Mouse (Mus musculus): ENCODE measurements around the gene Esrp2. TPM values are rescaled to one million over a fixed set of nuclear protein-coding genes. Genes with fewer than 3 reads are reported as not detected.

The Esrp2 gene
- polyA plus RNA-seq, 1 experiment from 2014 or later: 38.9 TPM

GRCm38 (mm10) chr8:106112041-106112440 lies 24.7 kb downstream of the Esrp2 start:
- Histone ChIP-seq H3K27me3 (replicated peaks; ENCODE audit: control insufficient read depth, insufficient read depth, low read length) (no peaks in the 10 kb centered on the region), H3K4me2 (ENCODE audit: low read depth, low read length) (no peak overlapping the region), H3K4me1 (ENCODE audit: control insufficient read depth, insufficient read depth, low read length) (no peaks in the 10 kb centered on the region), H3K9ac (ENCODE audit: low read depth, low read length) (no peak overlapping the region), H3K36me3 (ENCODE audit: control insufficient read depth, insufficient read depth, low read length) (peaks cover 3% of the 10 kb centered on the region), H3K9me3 (ENCODE audit: control insufficient read depth, low read length) (no peaks in the 10 kb centered on the region), H3K4me3 (ENCODE audit: low read length) (no peak overlapping the region), H3K27ac (ENCODE audit: low read length) (no peak overlapping the region)
- 82% methylated on average over 2 of the region's 2 CpGs for WGBS
- no peak for ATAC-seq

GRCm38 (mm10) chr8:106108729-106109128 lies 28.0 kb downstream of the Esrp2 start:
- Histone ChIP-seq H3K9me3 (ENCODE audit: control insufficient read depth, low read length) (no peaks in the 10 kb centered on the region), H3K4me2 (ENCODE audit: low read depth, low read length) (no peak overlapping the region), H3K27ac (ENCODE audit: low read length) (no peak overlapping the region), H3K4me3 (ENCODE audit: low read length) (no peak overlapping the region), H3K4me1 (ENCODE audit: control insufficient read depth, insufficient read depth, low read length) (no peaks in the 10 kb centered on the region), H3K36me3 (ENCODE audit: control insufficient read depth, insufficient read depth, low read length) (peaks cover 3% of the 10 kb centered on the region; the same call in 1 of the 2 replicates), H3K9ac (ENCODE audit: low read depth, low read length) (no peak overlapping the region), H3K27me3 (replicated peaks; ENCODE audit: control insufficient read depth, insufficient read depth, low read length) (no peaks in the 10 kb centered on the region)
- 97% methylated on average over 3 of the region's 3 CpGs for WGBS
- no peak for ATAC-seq

GRCm38 (mm10) chr8:106108080-106108479 lies 28.7 kb downstream of the Esrp2 start:
- Histone ChIP-seq H3K4me3 (ENCODE audit: low read length) (no peak overlapping the region), H3K27me3 (replicated peaks; ENCODE audit: control insufficient read depth, insufficient read depth, low read length) (no peaks in the 10 kb centered on the region), H3K27ac (ENCODE audit: low read length) (no peak overlapping the region), H3K4me2 (ENCODE audit: low read depth, low read length) (no peak overlapping the region), H3K9me3 (ENCODE audit: control insufficient read depth, low read length) (no peaks in the 10 kb centered on the region), H3K4me1 (ENCODE audit: control insufficient read depth, insufficient read depth, low read length) (no peaks in the 10 kb centered on the region), H3K36me3 (ENCODE audit: control insufficient read depth, insufficient read depth, low read length) (peaks cover 3% of the 10 kb centered on the region; the same call in 1 of the 2 replicates), H3K9ac (ENCODE audit: low read depth, low read length) (no peak overlapping the region)
- ATAC-seq: no peak
- WGBS: 97% methylated on average over 4 of the region's 4 CpGs

- H3K9me3 ChIP-seq (ENCODE audit: control insufficient read depth, low read length): no peaks in the 10 kb centered on the region
- WGBS: 89% methylated on average over 1 of the region's 1 CpGs
- H3K27ac ChIP-seq (ENCODE audit: low read length): no peak overlapping the region
- H3K27me3 ChIP-seq (replicated peaks; ENCODE audit: control insufficient read depth, insufficient read depth, low read length): no peaks in the 10 kb centered on the region
- no peaks in the 10 kb centered on the region for H3K4me1 ChIP-seq (ENCODE audit: control insufficient read depth, insufficient read depth, low read length)
- ATAC-seq: no peak
- no peak overlapping the region for H3K4me3 ChIP-seq (ENCODE audit: low read length)
- no peak overlapping the region for H3K4me2 ChIP-seq (ENCODE audit: low read depth, low read length)
- H3K36me3 ChIP-seq (ENCODE audit: control insufficient read depth, insufficient read depth, low read length): peaks cover 3% of the 10 kb centered on the region; the same call in 1 of the 2 replicates
- no peak overlapping the region for H3K9ac ChIP-seq (ENCODE audit: low read depth, low read length)
Measured at GRCm38 (mm10) chr8:106106193-106106592, 30.6 kb downstream of the Esrp2 start.

- Histone ChIP-seq H3K9me3 (ENCODE audit: control insufficient read depth, low read length) (no peaks in the 10 kb centered on the region), H3K27me3 (replicated peaks; ENCODE audit: control insufficient read depth, insufficient read depth, low read length) (no peaks in the 10 kb centered on the region), H3K4me2 (ENCODE audit: low read depth, low read length) (no peak overlapping the region), H3K4me3 (ENCODE audit: low read length) (no peak overlapping the region), H3K4me1 (ENCODE audit: control insufficient read depth, insufficient read depth, low read length) (no peaks in the 10 kb centered on the region), H3K9ac (ENCODE audit: low read depth, low read length) (no peak overlapping the region), H3K36me3 (ENCODE audit: control insufficient read depth, insufficient read depth, low read length) (peaks cover 5% of the 10 kb centered on the region; the same call in 1 of the 2 replicates), H3K27ac (ENCODE audit: low read length) (no peak overlapping the region)
- WGBS: 83% methylated on average over 2 of the region's 2 CpGs
- ATAC-seq: no peak
Measured at GRCm38 (mm10) chr8:106103888-106104287, 32.9 kb downstream of the Esrp2 start.

GRCm38 (mm10) chr8:106102321-106102720 lies 34.5 kb downstream of the Esrp2 start:
- H3K9me3 ChIP-seq (ENCODE audit: control insufficient read depth, low read length): no peaks in the 10 kb centered on the region
- no peak for ATAC-seq
- H3K4me2 ChIP-seq (ENCODE audit: low read depth, low read length): no peak overlapping the region
- WGBS: 89% methylated on average over 4 of the region's 4 CpGs
- no peaks in the 10 kb centered on the region for H3K27me3 ChIP-seq (replicated peaks; ENCODE audit: control insufficient read depth, insufficient read depth, low read length)
- no peak overlapping the region for H3K4me3 ChIP-seq (ENCODE audit: low read length)
- H3K4me1 ChIP-seq (ENCODE audit: control insufficient read depth, insufficient read depth, low read length): no peaks in the 10 kb centered on the region
- no peak overlapping the region for H3K27ac ChIP-seq (ENCODE audit: low read length)
- H3K9ac ChIP-seq (ENCODE audit: low read depth, low read length): no peak overlapping the region
- peaks cover 5% of the 10 kb centered on the region; the same call in 1 of the 2 replicates for H3K36me3 ChIP-seq (ENCODE audit: control insufficient read depth, insufficient read depth, low read length)

Other genes starting within 250 kb of the Esrp2 start
- 0.29 and 0.33 TPM in 2 replicates for gene Nrn1l, start 243.4 kb downstream of the Esrp2 start, polyA plus RNA-seq (2015; fragmentation: Nextera tagmentation; extraction: Ambion mirVana)
- gene Pskh1, start 236.5 kb downstream of the Esrp2 start, polyA plus RNA-seq (2015; fragmentation: Nextera tagmentation; extraction: Ambion mirVana): 25.6 and 26.6 TPM in 2 replicates
- gene Ctrl, start 203.1 kb downstream of the Esrp2 start, polyA plus RNA-seq (2015; fragmentation: Nextera tagmentation; extraction: Ambion mirVana): 3.1 and 6.2 TPM in 2 replicates
- gene Psmb10, start 198.5 kb downstream of the Esrp2 start, polyA plus RNA-seq (2015; fragmentation: Nextera tagmentation; extraction: Ambion mirVana): 115 and 116 TPM in 2 replicates
- 1.7 and 2.8 TPM in 2 replicates for gene Lcat, start 193.6 kb downstream of the Esrp2 start, polyA plus RNA-seq (2015; fragmentation: Nextera tagmentation; extraction: Ambion mirVana)
- gene Slc12a4, start 170.9 kb downstream of the Esrp2 start, polyA plus RNA-seq (2015; fragmentation: Nextera tagmentation; extraction: Ambion mirVana): 19.4 and 21.8 TPM in 2 replicates
- not detected in 2 replicates for gene Dpep3, start 157.5 kb downstream of the Esrp2 start, polyA plus RNA-seq (2015; fragmentation: Nextera tagmentation; extraction: Ambion mirVana)
- gene Dus2, start 145.6 kb downstream of the Esrp2 start, polyA plus RNA-seq (2015; fragmentation: Nextera tagmentation; extraction: Ambion mirVana): 17.2 and 17.6 TPM in 2 replicates
- gene Dpep2nb, start 131.0 kb downstream of the Esrp2 start, polyA plus RNA-seq (2015; fragmentation: Nextera tagmentation; extraction: Ambion mirVana): 0.12 TPM in 1 of 2 replicates, not detected in the other
- gene Ddx28, start 125.1 kb downstream of the Esrp2 start, polyA plus RNA-seq (2015; fragmentation: Nextera tagmentation; extraction: Ambion mirVana): 13.7 and 15.1 TPM in 2 replicates
- 4.0 and 4.5 TPM in 2 replicates for gene Nfatc3, start 78.1 kb downstream of the Esrp2 start, polyA plus RNA-seq (2015; fragmentation: Nextera tagmentation; extraction: Ambion mirVana)
- 10.1 and 10.7 TPM in 2 replicates for gene Pla2g15, start 13.4 kb upstream of the Esrp2 start, polyA plus RNA-seq (2015; fragmentation: Nextera tagmentation; extraction: Ambion mirVana)
- gene Slc7a6, start 31.9 kb upstream of the Esrp2 start, polyA plus RNA-seq (2015; fragmentation: Nextera tagmentation; extraction: Ambion mirVana): 24.5 and 24.6 TPM in 2 replicates
- 26.9 and 29.3 TPM in 2 replicates for gene Slc7a6os, start 74.0 kb upstream of the Esrp2 start, polyA plus RNA-seq (2015; fragmentation: Nextera tagmentation; extraction: Ambion mirVana)
- gene Prmt7, start 74.0 kb upstream of the Esrp2 start, polyA plus RNA-seq (2015; fragmentation: Nextera tagmentation; extraction: Ambion mirVana): 45.6 and 50.3 TPM in 2 replicates
- gene Smpd3, start 201.0 kb upstream of the Esrp2 start, polyA plus RNA-seq (2015; fragmentation: Nextera tagmentation; extraction: Ambion mirVana): 21.7 and 23.3 TPM in 2 replicates